Mouse (Mus musculus) liver, adult 2 months (tissue): ENCODE measurements around the gene Mapk14.

Experiments
- CTCF ChIP-seq: fragments of 200-500 bp; IDR thresholded peaks from 2 replicates; pipeline ENCODE4 v1.5.1; 2011; ENCODE audit warnings: low read depth, low read length, control low read depth
- POLR2A ChIP-seq: fragments of 200-500 bp; IDR thresholded peaks from 2 replicates; pipeline ENCODE4 v1.6.1; 2011; ENCODE audit warnings: low read length, control low read depth; ENCODE audit not compliant: insufficient read depth; ENCODE audit errors: extremely low read depth

GRCm38 (mm10) chr17:28761871-28762270 is 70.7 kb downstream of the Mapk14 start:
- TF ChIP-seq CTCF: peak; percentile 94
- TF ChIP-seq POLR2A: no peak
